Mouse (Mus musculus) lung, postnatal 4 days (tissue): ENCODE measurements around the gene Atn1.

Experiments
- DNase-seq, 2 experiments: peaks; one replicate each; pipeline ENCODE4 v3.0.0; 2021

Atn1 gene

DNA sequence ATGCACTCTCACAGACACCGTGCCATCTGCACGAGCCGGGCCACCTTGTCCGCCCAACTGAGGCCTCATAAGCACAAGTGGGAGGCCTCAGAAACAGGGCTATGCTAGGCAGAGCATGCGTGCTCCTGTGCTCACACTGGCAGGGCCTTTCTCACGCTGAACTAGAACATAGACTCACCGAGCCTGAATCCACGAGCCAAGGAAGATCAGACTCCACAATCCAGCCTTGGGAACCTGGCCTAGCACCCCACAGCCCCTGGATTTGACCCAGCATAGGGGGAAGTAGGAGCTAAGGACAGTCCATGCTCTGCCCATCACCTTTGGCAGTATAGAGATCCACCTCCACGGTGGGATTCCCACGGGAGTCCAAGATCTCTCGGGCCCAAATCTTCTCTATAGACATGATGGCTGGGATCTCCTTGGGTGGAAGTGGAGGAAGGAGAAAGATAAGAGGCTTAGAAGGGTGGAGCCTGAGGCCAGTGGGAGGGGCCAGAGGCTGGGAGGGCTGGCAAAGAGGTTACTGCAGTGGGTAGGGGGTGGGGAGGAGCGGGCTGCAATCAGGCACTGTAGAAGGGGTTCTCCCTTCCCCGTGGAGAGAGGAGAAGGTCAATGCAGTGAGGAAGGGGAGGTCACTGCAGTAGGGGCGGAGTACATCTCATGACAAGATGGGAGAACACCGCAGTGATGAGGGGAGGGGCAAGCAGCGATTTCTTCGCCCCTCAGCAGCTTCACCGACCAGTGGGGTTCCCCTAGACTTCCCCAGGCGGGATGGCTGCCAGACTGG, 11.8 kb upstream of the Atn1 start:
- DNase-seq: no peak

DNA sequence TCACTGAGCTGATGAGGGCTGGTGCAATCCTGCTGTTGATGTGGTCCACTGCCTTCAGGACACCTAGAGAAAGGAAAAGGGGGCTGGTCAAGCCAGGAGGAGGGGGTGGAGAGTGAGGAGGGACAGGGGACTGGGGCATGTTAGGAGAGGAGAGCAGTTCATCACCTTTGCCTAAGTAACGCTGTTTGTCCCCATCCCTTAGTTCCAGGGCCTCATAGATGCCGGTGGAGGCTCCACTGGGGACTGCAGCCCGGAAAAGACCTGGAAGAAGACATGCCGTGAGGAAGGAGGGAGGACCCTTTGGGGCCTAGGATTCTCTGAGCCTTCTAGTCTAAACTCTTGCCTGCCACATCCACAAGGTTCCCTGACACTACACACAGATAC, 11.2 kb upstream of the Atn1 start:
- no peak for DNase-seq

- no peak for DNase-seq
These were observed 9.6 kb upstream of the Atn1 start for GRCm38 (mm10) chr6:124765951-124766350.

DNA sequence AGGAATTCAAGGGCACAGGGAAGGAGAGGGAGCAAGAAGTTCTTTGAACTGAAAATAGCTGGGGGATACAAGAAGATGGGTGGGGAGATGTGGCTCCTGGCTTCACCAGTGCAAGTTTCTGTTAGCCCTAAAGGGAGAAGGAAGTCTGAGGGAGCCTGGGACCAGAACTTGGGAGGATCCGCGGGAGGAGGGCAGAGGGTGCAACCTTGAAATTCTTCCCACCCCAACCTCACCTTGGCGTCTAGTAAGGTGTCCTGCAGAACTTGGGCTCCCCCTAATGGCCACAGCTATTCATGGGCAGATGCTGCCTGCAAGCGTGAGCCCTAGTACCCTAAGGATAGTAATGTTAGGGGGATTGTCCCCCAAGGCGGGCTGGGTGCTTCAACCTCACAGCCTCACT, 2.9 kb upstream of the Atn1 start:
- DNase-seq: peak; percentile 82 to 90

DNA sequence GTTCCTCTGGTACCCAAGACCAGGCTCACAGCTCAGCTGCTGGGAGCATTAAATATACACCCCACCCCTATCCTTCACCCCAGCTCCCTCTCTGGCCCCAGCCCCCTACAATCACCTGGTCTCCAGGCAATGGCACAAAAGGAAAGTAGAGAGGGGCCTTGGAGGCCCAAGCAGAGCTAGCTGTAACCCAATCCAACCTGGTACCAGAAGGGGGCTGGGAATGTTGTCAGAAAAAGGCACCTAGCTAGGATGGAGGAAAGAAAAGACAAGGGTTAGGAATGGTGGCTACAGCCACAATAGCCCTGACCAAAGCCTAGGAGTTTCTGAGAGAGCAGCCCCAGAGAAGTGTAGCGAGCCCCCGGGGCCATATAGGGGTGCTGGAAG, 2.5 kb upstream of the Atn1 start:
- no peak for DNase-seq

DNA sequence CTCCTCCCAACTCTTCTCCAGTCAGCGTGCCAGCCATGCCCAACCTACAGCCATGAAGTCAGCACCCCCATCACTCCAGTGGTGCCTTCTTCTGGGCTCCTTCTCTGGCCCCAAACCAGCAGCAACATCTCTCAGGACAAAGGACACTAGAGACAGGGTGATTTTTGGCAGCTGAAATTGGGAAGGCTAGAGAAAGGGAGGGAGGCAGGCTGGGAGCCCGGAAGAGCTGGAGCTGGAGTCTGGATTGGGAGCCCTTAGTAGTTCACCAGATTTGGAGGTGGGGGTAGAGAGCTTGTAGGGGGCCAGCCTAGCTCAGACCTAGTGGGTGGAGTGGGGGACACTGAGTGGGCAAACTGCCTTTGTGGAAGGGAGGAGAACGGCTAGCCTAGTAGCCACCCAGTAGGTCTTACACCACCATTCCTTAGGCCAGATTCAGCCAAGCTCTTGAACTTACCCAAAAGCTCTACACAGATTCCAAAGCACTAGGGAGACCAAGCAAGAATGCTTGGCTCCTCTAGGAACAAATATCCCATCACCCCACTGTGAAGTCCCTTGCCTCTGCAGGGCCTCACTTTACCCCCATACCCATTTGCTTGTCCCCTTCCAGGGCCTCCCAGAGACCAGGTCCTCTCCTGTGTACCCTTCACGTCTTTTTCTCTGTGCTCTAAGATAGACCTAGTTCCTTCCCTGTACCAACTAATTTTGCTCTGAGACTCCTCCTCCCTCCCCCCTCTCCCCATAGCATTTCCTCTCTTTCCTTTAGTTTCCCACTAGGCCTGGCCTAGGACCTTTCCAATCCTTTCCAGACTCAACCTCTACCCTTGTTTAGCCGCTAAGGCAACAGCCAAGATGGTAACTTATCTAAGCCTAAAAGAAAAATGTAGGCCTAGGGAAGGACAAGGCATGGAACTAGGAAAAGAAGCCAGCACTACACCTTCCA, 1.9 kb upstream of the Atn1 start:
- DNase-seq: peak; percentile 61 to 76

- no peak for DNase-seq
These were observed 1.1 kb upstream of the Atn1 start for GRCm38 (mm10) chr6:124757351-124757880.

- DNase-seq: peak; percentile 89 to 92
These were observed 477 bp upstream of the Atn1 start for GRCm38 (mm10) chr6:124756652-124757350.

GRCm38 (mm10) chr6:124755306-124755705, 1.0 kb downstream of the Atn1 start:
- DNase-seq: no peak

DNA sequence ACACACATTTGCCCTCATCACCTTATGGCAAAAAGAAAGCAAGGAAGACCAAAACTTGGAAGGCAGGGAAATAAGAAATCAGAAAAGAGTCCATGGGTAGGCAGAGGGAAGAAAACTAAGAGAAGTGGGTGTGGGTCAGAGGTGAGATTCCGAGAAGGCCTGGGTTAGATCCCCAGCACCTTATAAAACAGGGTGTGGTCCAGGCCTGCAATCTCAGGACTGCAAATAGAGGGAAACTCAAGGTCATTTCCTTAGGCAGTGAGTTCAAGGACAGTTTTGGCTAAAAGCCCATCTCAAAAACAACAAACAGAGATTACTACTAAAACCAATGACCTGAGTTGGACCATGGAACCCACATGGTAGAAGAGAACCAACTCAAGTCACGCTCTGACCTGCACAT, 2.5 kb downstream of the Atn1 start:
- DNase-seq: no peak

DNA sequence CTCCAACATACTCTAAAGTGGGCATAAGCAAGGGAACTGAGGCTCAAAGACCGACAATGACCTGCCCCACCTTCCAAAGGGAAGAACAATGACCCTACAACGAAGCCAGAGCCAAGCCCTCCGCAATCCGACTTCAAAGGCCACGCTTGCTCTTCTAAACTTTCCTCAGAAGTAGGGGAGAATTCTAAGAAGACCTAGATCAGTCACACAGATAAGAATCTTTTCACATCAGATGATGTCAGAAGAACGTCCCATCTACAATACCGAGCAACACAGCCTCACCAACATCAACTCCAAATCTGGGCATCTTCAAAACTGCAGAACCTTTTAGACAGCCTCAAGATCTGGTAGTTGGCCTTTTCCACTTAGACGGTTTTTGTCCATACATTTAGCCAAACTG, 5.9 kb downstream of the Atn1 start:
- DNase-seq: no peak

DNA sequence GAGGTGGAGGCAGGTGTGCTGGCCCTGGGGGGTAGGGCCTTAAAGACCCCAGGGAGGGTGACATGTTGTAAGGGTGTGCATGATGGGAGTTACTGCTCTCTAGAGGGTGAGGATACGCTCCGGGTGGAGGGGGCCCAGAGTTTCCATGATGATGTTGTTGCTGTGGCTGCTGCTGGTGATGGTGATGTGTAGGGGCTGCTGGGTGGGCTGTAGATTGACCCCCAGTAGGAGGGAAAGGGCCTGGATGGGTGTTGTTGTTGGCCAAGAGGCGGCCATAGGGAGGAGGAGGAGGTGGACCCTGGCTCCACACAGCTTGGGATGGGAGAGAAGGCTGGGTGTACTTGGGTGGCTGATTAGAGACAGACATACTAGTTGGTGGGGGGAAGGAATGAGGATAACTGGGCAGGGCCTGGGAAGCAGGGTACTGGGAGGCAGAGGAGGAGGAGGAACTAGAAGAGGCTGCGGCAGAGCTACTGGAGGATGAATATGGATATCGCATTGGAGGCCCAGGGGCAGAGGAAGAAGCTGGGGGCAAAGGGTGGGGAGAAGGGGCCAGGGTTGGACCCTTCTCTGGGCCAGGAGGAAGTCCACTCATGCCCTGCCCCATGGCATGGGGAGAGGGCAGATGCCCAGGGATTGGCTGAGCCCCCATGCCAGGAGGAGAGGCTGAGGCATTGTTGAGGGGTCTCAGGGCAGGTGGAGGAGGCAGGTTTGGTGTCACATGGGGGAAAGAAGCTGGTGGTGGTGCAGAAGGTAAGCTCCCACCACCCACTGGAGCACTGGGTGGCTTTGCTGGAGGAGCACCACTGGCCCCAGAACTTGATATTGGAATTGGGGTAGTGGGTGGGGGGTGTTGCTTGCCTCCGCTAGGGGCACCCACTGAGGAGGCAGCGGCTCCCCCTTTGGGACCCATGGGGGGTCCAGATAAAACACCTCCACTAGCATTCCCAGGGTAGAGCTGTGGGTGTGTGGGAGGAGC, 9.4 kb downstream of the Atn1 start:
- DNase-seq: no peak

- no peak for DNase-seq
These were observed 10.1 kb downstream of the Atn1 start for GRCm38 (mm10) chr6:124746296-124746605.

DNA sequence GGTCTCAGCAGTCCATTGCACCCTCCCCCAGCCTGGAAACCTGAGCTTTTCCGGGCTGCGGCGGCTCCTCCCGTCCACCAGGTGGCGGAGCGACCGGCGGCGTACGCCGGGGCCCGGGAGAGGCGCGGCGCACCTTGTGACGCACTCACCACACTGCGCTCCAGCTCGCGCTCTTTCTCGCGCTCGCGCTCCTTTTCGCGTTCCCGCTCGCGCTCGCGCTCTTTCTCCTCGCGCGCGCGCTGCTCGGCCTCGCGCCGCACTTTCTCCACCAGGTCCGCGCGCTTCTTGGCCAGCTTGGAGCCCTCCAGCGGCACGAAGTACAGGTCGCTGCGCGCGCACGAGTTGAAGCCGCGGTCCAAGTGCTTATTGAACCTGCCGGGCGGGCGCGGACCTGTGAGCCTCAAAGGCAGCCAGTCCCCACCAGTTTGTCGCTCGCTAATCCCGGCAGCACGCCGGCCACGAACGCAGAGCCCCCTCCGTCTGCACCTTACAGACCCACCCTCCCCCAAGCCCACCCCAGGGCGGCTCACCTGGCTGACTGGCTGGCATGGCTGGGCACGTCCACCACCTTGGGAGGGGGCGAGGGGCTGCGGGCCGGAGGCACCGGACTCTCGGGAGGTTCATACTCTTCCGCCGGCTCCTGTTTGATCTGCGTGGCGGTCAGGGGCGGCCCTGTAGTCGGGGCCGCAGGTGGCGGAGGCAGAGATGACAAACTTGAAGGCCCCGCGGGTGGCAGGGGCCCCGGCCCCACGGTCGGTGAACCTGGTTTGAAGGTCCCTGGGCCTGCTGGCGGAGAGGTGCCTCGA, 10.6 kb downstream of the Atn1 start:
- DNase-seq: peak; percentile 96 to 97

GRCm38 (mm10) chr6:124744755-124745321, 11.5 kb downstream of the Atn1 start:
- DNase-seq: peak in 1 of 2 experiments; percentile 40

DNA sequence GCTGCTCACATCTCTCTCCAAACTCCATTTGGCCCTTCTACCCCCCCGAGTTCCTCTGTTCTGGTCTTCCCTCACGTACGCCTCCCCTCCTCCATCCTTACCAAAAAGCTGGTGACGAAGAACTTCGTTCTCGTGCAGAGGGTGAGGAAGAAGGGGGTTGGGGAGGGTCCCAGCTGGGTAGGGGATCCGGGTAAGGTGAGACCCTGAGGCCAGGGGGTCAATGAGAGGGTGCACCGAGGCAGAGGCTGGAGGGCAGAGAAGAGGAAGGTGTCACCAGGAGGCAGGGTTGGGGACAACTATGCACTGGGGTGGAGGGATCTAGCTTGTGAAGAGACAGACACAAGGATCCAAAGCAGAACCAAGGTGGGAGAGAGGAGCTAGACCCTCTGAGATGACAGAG, 12.7 kb downstream of the Atn1 start:
- no peak for DNase-seq

DNA sequence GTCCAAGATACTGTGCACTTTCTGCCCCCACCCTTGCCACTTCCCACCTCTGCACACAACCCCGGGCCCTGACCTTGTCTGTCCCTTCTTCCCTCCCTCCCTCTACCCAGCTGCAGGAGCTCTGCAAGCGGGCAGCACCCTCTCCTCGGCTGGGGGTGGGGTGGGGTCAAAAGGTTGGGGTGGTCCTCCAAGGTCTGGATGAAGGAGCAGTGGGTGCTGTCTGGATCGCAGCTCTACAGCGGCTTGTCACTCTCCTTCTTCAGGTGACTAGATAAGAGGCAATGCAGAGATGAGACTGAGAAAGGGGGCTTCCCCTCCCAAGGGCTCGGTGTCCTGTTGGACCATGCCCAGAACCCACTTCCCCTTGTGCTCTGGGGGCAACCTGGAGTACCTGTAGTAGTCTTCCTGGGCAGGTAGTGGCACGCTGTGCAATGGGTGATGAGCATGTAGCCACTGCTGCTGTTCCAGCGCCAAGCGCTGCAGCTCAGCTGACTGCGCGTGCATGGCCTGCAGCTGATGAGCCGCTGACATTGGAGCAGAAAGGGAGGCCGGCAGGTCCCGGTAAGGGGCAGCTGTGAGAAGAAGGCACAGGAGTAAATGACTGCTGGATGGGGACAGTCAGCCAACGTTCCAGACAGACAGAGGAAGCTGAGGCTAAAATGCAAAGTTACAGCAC, 13.3 kb downstream of the Atn1 start:
- no peak for DNase-seq

DNA sequence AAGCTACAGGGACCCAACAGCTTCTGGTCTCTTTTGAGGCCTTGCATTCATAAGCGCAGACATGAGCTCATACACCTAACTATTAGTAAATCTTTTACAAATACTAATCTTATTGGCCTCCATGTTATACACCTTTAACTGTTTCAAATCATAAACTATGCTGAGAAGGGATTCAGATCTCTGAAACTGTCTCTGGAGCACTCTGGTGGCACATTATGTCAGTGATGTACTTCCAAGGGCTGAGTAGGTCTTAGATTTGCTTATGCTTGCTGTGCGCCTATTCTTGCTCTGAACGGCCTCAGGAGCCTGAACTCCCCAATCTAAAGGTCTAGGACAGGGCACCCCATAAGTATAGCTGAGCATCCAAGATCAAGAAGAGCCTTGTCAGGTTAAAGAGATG, 14.5 kb downstream of the Atn1 start:
- no peak for DNase-seq

DNA sequence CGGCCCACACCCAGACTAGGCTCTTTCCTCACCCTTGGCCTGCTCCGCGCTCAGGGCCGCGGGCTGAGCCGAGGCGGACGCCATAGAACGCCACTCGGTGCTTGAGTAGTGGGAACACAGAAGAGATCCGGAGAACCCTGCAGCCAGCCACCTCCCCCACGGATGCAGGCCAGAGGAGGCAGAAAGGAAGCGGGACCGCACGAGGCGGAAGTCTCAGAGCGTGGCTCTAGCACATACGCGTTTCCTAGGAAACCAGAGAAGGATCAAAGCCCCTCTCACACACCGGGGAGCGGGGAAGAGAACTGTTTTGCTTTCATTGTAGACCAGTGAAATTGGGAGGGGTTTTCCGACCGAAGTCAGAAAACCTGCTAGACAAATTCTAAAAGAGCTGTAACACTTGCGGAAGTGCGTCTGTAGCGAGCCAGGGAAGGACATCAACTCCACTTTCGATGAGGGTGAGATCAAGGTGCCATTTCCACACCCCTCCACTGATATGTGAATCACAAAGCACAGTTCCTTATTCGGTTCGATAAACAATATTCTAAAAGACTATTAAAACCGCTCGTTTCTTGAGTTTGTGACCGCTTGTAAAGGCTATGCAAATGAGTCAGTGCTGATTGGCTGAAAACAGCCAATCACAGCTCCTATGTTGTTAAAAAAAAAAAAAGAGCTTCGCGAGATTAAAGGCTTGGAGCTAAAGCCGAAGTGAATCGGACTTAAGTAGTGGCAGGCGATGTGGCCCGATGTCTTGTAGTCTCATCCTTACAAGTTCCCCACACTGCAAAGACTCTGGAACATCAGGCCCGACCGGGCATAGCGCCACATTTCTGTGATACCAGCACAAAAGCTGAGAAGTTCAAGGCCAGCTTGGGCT, 15.2 kb downstream of the Atn1 start, which contains the start of gene Grcc10:
Grcc10 (minus strand) TSS at position 487 of the 874 bp plus-strand sequence.
- DNase-seq: peak; percentile 92 to 94
